Mouse (Mus musculus) MEL (cell line): Measurements from ENCODE around the gene Hpdl.

Source experiments
- CTCF ChIP-seq, 3 experiments: IDR thresholded peaks in 2 of 3; conservative IDR thresholded peaks in 1 of 3; 2 replicates each; pipeline ENCODE4 v1.5.1; 2011 to 2012; ENCODE audit warnings: low read length in 3 of 3, low read depth in 2 of 3, mild to moderate bottlenecking in 2 of 3, improper control_type of control experiment in 1 of 3, inconsistent platforms in 1 of 3, mixed read lengths in 1 of 3, moderate library complexity in 1 of 3; ENCODE audit not compliant: control insufficient read depth in 1 of 3, insufficient read depth in 1 of 3, poor library complexity in 1 of 3, severe bottlenecking in 1 of 3
- GABPA ChIP-seq: IDR thresholded peaks from 2 replicates; pipeline ENCODE4 v1.6.1; 2012; ENCODE audit warnings: low read depth, mild to moderate bottlenecking, inconsistent platforms, low read length, improper control_type of control experiment, moderate library complexity
- JUND ChIP-seq: IDR thresholded peaks from 2 replicates; pipeline ENCODE4 v1.6.1; 2011; ENCODE audit warnings: low read depth, mild to moderate bottlenecking, improper control_type of control experiment, low read length
- KAT2A ChIP-seq: conservative IDR thresholded peaks from 2 replicates; pipeline ENCODE4 v1.6.1; 2012; ENCODE audit warnings: low read depth, low read length, improper control_type of control experiment, inconsistent platforms
- MAX ChIP-seq: IDR thresholded peaks from 2 replicates; pipeline ENCODE4 v1.6.1; 2011; ENCODE audit warnings: low read length, improper control_type of control experiment
- MEF2A ChIP-seq: IDR thresholded peaks from 2 replicates; pipeline ENCODE4 v1.6.1; 2014; ENCODE audit warnings: low read depth, mild to moderate bottlenecking, inconsistent platforms, low read length, improper control_type of control experiment; ENCODE audit not compliant: poor library complexity, insufficient replicate concordance, severe bottlenecking; ENCODE audit errors: extremely low read depth
- MYC ChIP-seq: IDR thresholded peaks from 2 replicates; pipeline ENCODE4 v1.6.1; 2011; ENCODE audit warnings: low read depth, mild to moderate bottlenecking, low read length, improper control_type of control experiment, moderate library complexity
- POLR2A ChIP-seq, 2 experiments: IDR thresholded peaks; 2 replicates each; pipeline ENCODE4 v1.6.1; 2011 to 2012; ENCODE audit warnings: low read length in 2 of 2, mild to moderate bottlenecking in 2 of 2, control low read depth in 1 of 2, improper control_type of control experiment in 1 of 2, low read depth in 1 of 2, moderate library complexity in 1 of 2; ENCODE audit not compliant: control insufficient read depth in 1 of 2, insufficient read depth in 1 of 2, poor library complexity in 1 of 2
- RAD21 ChIP-seq: IDR thresholded peaks from 2 replicates; pipeline ENCODE4 v1.6.1; 2011; ENCODE audit warnings: mild to moderate bottlenecking, low read depth, low read length, improper control_type of control experiment
- SIN3A ChIP-seq: IDR thresholded peaks from 2 replicates; pipeline ENCODE4 v1.6.1; 2012; ENCODE audit warnings: low read length, improper control_type of control experiment, inconsistent platforms
- USF1 ChIP-seq: IDR thresholded peaks from 2 replicates; pipeline ENCODE4 v1.6.1; 2014; ENCODE audit warnings: low read depth, mild to moderate bottlenecking, inconsistent platforms, low read length, improper control_type of control experiment, moderate library complexity

DNA sequence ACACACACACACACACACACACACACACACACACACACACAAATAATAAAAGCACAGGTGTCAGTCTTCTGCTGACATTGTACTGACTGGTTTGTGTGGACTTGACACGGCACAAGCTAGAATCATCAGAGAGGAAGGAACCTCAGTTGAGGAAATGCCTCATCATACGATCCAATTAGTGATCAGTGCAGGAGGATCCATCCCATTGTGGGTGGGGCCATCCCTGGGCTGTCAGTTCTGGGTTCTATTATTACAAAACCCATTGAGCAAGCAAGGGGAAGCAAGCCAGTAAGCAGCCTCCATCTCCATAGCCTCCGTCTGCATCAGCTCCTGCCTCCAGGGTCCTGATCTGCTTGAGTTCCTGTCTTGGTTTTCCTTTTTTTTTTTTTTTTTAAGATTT, 48.4 kb upstream of the Hpdl start:
- TF ChIP-seq GABPA (no peak), JUND (no peak), MAX (no peak), CTCF (IDR thresholded peaks at IDR 0.05 in 2 of 3, conservative IDR thresholded peaks at IDR 0.05 in 1 of 3; ENCODE audit: control insufficient read depth in 1 of 3, insufficient read depth in 1 of 3, low read depth in 2 of 3, low read length in 3 of 3, poor library complexity in 1 of 3, severe bottlenecking in 1 of 3) (no peak), SIN3A (no peak), RAD21 (no peak), USF1 (no peak), MYC (no peak), KAT2A (no peak), POLR2A (IDR thresholded peaks at IDR 0.05; ENCODE audit: control insufficient read depth in 1 of 2, insufficient read depth in 1 of 2, low read depth in 1 of 2, low read length in 2 of 2, poor library complexity in 1 of 2) (no peak), MEF2A (no peak)
